ENCODE assay signal across 9 mouse cellular contexts in genomic region chr4:120716141-120716571, GRCm38 (mm10). TPM values are rescaled to one million over a fixed set of nuclear protein-coding genes. Genes with fewer than 3 reads are reported as not detected.
DNase-seq lines count a peak whose midpoint lies in the region; ATAC-seq and TF ChIP-seq lines count a peak whose summit lies in the region.
"Had no signal": no experiment of that assay in that cellular context is flagged by ENCODE, and none has a peak within 500 bp of the region (broad histone marks: within the 10 kb centered on the region; RNA-seq: fewer than 3 reads in every experiment).

No protein-coding gene starts in this region.

- no peaks in the 10 kb centered on the region for H3K79me2 ChIP-seq in liver, adult 2 months (ENCODE audit: control insufficient read depth, insufficient read depth, low read length)

- H3K9me3 ChIP-seq in hindbrain, embryonic 16.5 days (ENCODE audit: control insufficient read depth, low read length), result no peaks in the 10 kb centered on the region
- no peaks in the 10 kb centered on the region for H3K9me3 ChIP-seq in midbrain, embryonic 16.5 days (replicated peaks; ENCODE audit: control insufficient read depth, low read length, poor library complexity, severe bottlenecking)

- H3K27me3 ChIP-seq in hindbrain, embryonic 16.5 days (replicated peaks; ENCODE audit: control insufficient read depth, insufficient read depth, low read length), result no peaks in the 10 kb centered on the region; the same call in 1 of the 2 replicates
- peaks cover 6% of the 10 kb centered on the region; the same call in 1 of the 2 replicates for H3K27me3 ChIP-seq in liver, adult 2 months (ENCODE audit: control insufficient read depth, insufficient read depth, low read length)
- no peaks in the 10 kb centered on the region; the same call in 1 of the 2 replicates for H3K27me3 ChIP-seq in midbrain, embryonic 16.5 days (ENCODE audit: control insufficient read depth, insufficient read depth, low read depth, low read length)

- peaks cover 12% of the 10 kb centered on the region for H3K4me1 ChIP-seq in hindbrain, embryonic 16.5 days (ENCODE audit: control insufficient read depth, insufficient read depth, low read depth, low read length)
- H3K4me1 ChIP-seq in liver, adult 2 months (ENCODE audit: control insufficient read depth, insufficient read depth, low read length), result peaks cover 2% of the 10 kb centered on the region; the same call in 1 of the 2 replicates
- 0 out of 2 replicates have a peak, but pooled peaks cover 3% of the 10 kb centered on the region for H3K4me1 ChIP-seq in midbrain, embryonic 16.5 days (ENCODE audit: control insufficient read depth, insufficient read depth, low read length)

- TF ChIP-seq CTCF in liver, adult 2 months (IDR thresholded peaks at IDR 0.05; ENCODE audit: low read depth, low read length), result no peak

- H3K36me3 ChIP-seq in hindbrain, embryonic 16.5 days (ENCODE audit: control insufficient read depth, insufficient read depth, low read length), result no peaks in the 10 kb centered on the region
- H3K36me3 ChIP-seq in liver, adult 2 months (ENCODE audit: control insufficient read depth, insufficient read depth, low read length), result no peaks in the 10 kb centered on the region
- H3K36me3 ChIP-seq in midbrain, embryonic 16.5 days (ENCODE audit: control insufficient read depth, insufficient read depth, low read length), result no peaks in the 10 kb centered on the region

- DNase-seq in frontal cortex, postnatal 25 days (ENCODE audit: low spot score in 2 of 2), result no peak
- DNase-seq in adrenal gland, adult (ENCODE audit: inconsistent age in 2 of 2, low spot score in 1 of 2), result peak; percentile 76 to 88
- peak; percentile 22 for DNase-seq in liver, adult 2 months (ENCODE audit: extremely low read depth, low read depth, low spot score)
- DNase-seq in thymus, postnatal 14 days, result peak; percentile 58

- H3K27ac ChIP-seq in hindbrain, embryonic 16.5 days (ENCODE audit: low read depth, low read length), result no peak overlapping the region
- no peak overlapping the region for H3K27ac ChIP-seq in liver, adult 2 months (replicated peaks; ENCODE audit: insufficient read depth, low read depth, low read length)
- H3K27ac ChIP-seq in midbrain, embryonic 16.5 days (ENCODE audit: low read length), result no peak overlapping the region

- H3K9ac ChIP-seq in hindbrain, embryonic 16.5 days (ENCODE audit: low read depth, low read length), result peak overlapping the region; percentile 28
- no peak overlapping the region for H3K9ac ChIP-seq in liver, adult 2 months (ENCODE audit: low read depth, low read length)
- peak overlapping the region; percentile 6; the same call in 1 of the 2 replicates for H3K9ac ChIP-seq in midbrain, embryonic 16.5 days (ENCODE audit: low read depth, low read length)

- ATAC-seq in frontal cortex, adult (ENCODE audit: low TSS enrichment), result 0 out of 2 replicates have a peak, but pooled peaks have one; percentile 20
- ATAC-seq in erythroblast, adult 5-6 weeks (replicated peaks; ENCODE audit: low FRiP score, poor library complexity, severe bottlenecking), result peak; percentile 45; the same call in 1 of the 2 replicates
- ATAC-seq in hindbrain, embryonic 16.5 days, result peak; percentile 83
- peak; percentile 80 for ATAC-seq in midbrain, embryonic 16.5 days

- 2% methylated on average over 12 of the region's 12 CpGs for WGBS in hindbrain, embryonic 16.5 days
- WGBS in liver, adult 2 months, result 5% methylated on average over 12 of the region's 12 CpGs
- 2% methylated on average over 12 of the region's 12 CpGs for WGBS in midbrain, embryonic 16.5 days

- peak overlapping the region; percentile 35 for H3K4me3 ChIP-seq in hindbrain, embryonic 16.5 days (ENCODE audit: low read length)
- peak overlapping the region; percentile 2; the same call in 1 of the 2 replicates for H3K4me3 ChIP-seq in liver, adult 2 months (ENCODE audit: insufficient read depth, low read depth, low read length)
- H3K4me3 ChIP-seq in midbrain, embryonic 16.5 days (ENCODE audit: low read depth, low read length), result peak overlapping the region; percentile 25
- H3K4me3 ChIP-seq: myocyte had no signal

- peak overlapping the region; percentile 60 for H3K4me2 ChIP-seq in hindbrain, embryonic 16.5 days (ENCODE audit: low read length)
- peak overlapping the region; percentile 53 for H3K4me2 ChIP-seq in midbrain, embryonic 16.5 days (ENCODE audit: low read length)

- no peak for TF ChIP-seq POLR2A in liver, adult 2 months (IDR thresholded peaks at IDR 0.05; ENCODE audit: extremely low read depth, insufficient read depth, low read length)

RNA-seq across cellular contexts. Expression of gene Kcnq4, which starts 32.3 kb away (rescaled TPM):
- not detected in 2 replicates for total RNA-seq in erythroblast, adult 5-6 weeks (2015; ENCODE audit: low replicate concordance)
- total RNA-seq in erythroblast, adult 5-6 weeks (2017; ENCODE audit: low replicate concordance), result not detected in 2 replicates
- polyA plus RNA-seq in hindbrain, embryonic 16.5 days (2015; fragmentation: Nextera tagmentation; extraction: Ambion mirVana), result 7.5 and 7.8 TPM in 2 replicates
- total RNA-seq in liver, adult 2 months (2014; rRNA removed), result 0.28 and 0.34 TPM in 2 replicates
- 0.57 and 0.58 TPM in 2 replicates for polyA plus RNA-seq in liver, adult 2 months (2012; rRNA removed)
- polyA plus RNA-seq in midbrain, embryonic 16.5 days (2015; fragmentation: Nextera tagmentation; extraction: Ambion mirVana), result 5.3 and 5.8 TPM in 2 replicates

RNA-seq across cellular contexts. Expression of gene Cited4, which starts 49.8 kb away (rescaled TPM):
- total RNA-seq in erythroblast, adult 5-6 weeks (2015; ENCODE audit: low replicate concordance), result 1.7 and 2.5 TPM in 2 replicates
- total RNA-seq in erythroblast, adult 5-6 weeks (2017; ENCODE audit: low replicate concordance), result 5.4 and 7.0 TPM in 2 replicates
- polyA plus RNA-seq in hindbrain, embryonic 16.5 days (2015; fragmentation: Nextera tagmentation; extraction: Ambion mirVana), result 1.2 and 2.4 TPM in 2 replicates
- 0.09 and 0.27 TPM in 2 replicates for total RNA-seq in liver, adult 2 months (2014; rRNA removed)
- 0.93 and 1.2 TPM in 2 replicates for polyA plus RNA-seq in liver, adult 2 months (2012; rRNA removed)
- polyA plus RNA-seq in midbrain, embryonic 16.5 days (2015; fragmentation: Nextera tagmentation; extraction: Ambion mirVana), result 0.67 and 1.4 TPM in 2 replicates
- polyA plus RNA-seq: myocyte had no signal

Comparison
In these comparisons a context has a peak if more than half of its experiments do, and no peak if none do; other contexts are left out.
1. ATAC-seq: peak in every context shown above with its lines; median percentile 83 in hindbrain, embryonic 16.5 days; 80 in midbrain, embryonic 16.5 days; 45 in erythroblast, adult 5-6 weeks; 20 in frontal cortex, adult.
2. DNase-seq: peak in adrenal gland, adult (2 of 2), liver, adult 2 months (single experiment) and thymus, postnatal 14 days (single experiment); none in frontal cortex, postnatal 25 days (0 of 2).
3. Peak in every context shown above with its lines, with median percentiles within 50 percentile points of each other: H3K4me3 ChIP-seq.